Mouse (Mus musculus) liver, adult 2 months (tissue): Measurements from ENCODE around the gene Zfp213. TPM values are rescaled to one million over a fixed set of nuclear protein-coding genes. Genes with fewer than 3 reads are reported as not detected.

Experiments used
- DNase-seq: peaks from one replicate; pipeline ENCODE4 v3.0.0-alpha.2; 2011; ENCODE audit warnings: low read depth, low spot score; ENCODE audit errors: extremely low read depth
- H3K27ac ChIP-seq: fragments of 200-500 bp; replicated peaks from 2 replicates; pipeline ENCODE4 v1.5.1; 2012; ENCODE audit warnings: low read depth, mild to moderate bottlenecking, control low read depth, inconsistent platforms, low read length; ENCODE audit not compliant: insufficient read depth
- H3K27me3 ChIP-seq: fragments of 200-500 bp; 2 replicates; pipeline ENCODE4 v1.6.1; 2012; ENCODE audit warnings: mild to moderate bottlenecking, moderate library complexity, low read length, inconsistent platforms; ENCODE audit not compliant: control insufficient read depth, insufficient read depth
- H3K36me3 ChIP-seq: fragments of 200-500 bp; 2 replicates; pipeline ENCODE4 v1.6.1; 2012; ENCODE audit warnings: low read length, inconsistent platforms; ENCODE audit not compliant: control insufficient read depth, insufficient read depth
- H3K4me1 ChIP-seq: fragments of 200-500 bp; 2 replicates; pipeline ENCODE4 v1.6.1; 2011; ENCODE audit warnings: low read length; ENCODE audit not compliant: control insufficient read depth, insufficient read depth
- H3K4me3 ChIP-seq: fragments of 200-500 bp; 2 replicates; pipeline ENCODE4 v1.5.1; 2011; ENCODE audit warnings: low read depth, mild to moderate bottlenecking, control low read depth, low read length, moderate library complexity; ENCODE audit not compliant: insufficient read depth
- H3K79me2 ChIP-seq: fragments of 200-500 bp; 2 replicates; pipeline ENCODE4 v1.6.1; 2012; ENCODE audit warnings: inconsistent platforms, mild to moderate bottlenecking, low read length, moderate library complexity; ENCODE audit not compliant: control insufficient read depth, insufficient read depth
- H3K9ac ChIP-seq: fragments of 200-500 bp; 2 replicates; pipeline ENCODE4 v1.6.1; 2012; ENCODE audit warnings: low read depth, mild to moderate bottlenecking, control low read depth, inconsistent platforms, low read length
- CTCF ChIP-seq: fragments of 200-500 bp; IDR thresholded peaks from 2 replicates; pipeline ENCODE4 v1.5.1; 2011; ENCODE audit warnings: low read depth, low read length, control low read depth
- POLR2A ChIP-seq: fragments of 200-500 bp; IDR thresholded peaks from 2 replicates; pipeline ENCODE4 v1.6.1; 2011; ENCODE audit warnings: low read length, control low read depth; ENCODE audit not compliant: insufficient read depth; ENCODE audit errors: extremely low read depth
- WGBS: fragments of 180-500 bp; shearing (Covaris S2); methylation state at CpG from one replicate; pipeline ENCODE4 v1.1.7; 2018; 5-methylcytosine and 5-hydroxymethylcytosine counted together
- polyA plus RNA-seq: library from polyadenylated mRNA; depleted of rRNA; stranded (reverse); fragments of >200 nt; gene quantifications from 2 replicates; pipeline ENCODE4 v1.2.3, GENCODE M21; 2012
- total RNA-seq: library from RNA; depleted of rRNA; stranded (reverse); fragments of >200 nt; gene quantifications from 2 replicates; pipeline ENCODE4 v1.2.3, GENCODE M21; 2014

Zfp213 gene
- total and polyA plus RNA-seq, 2 experiments: 4.8 to 10.7 TPM

GRCm38 (mm10) chr17:23566787-23567186, 2.7 kb upstream of the Zfp213 start:
- no peak for TF ChIP-seq POLR2A
- peak; percentile 40 for TF ChIP-seq CTCF
- 52% methylated on average over 5 of the region's 5 CpGs for WGBS
- Histone ChIP-seq H3K4me3 (no peak overlapping the region), H3K4me1 (peaks cover 5% of the 10 kb centered on the region), H3K79me2 (no peaks in the 10 kb centered on the region), H3K9ac (no peak overlapping the region), H3K36me3 (no peaks in the 10 kb centered on the region), H3K27ac (no peak overlapping the region), H3K27me3 (no peaks in the 10 kb centered on the region)
- DNase-seq: no peak

GRCm38 (mm10) chr17:23564368-23564715, 304 bp upstream of the Zfp213 start:
- peak overlapping the region; percentile 43 for H3K27ac ChIP-seq
- no peak for TF ChIP-seq POLR2A
- TF ChIP-seq CTCF: no peak
- peak overlapping the region; percentile 66 for H3K9ac ChIP-seq
- peaks cover 5% of the 10 kb centered on the region for H3K4me1 ChIP-seq
- H3K79me2 ChIP-seq: no peaks in the 10 kb centered on the region
- no peaks in the 10 kb centered on the region for H3K27me3 ChIP-seq
- WGBS: under 1% methylated on average over 8 of the region's 8 CpGs
- no peaks in the 10 kb centered on the region for H3K36me3 ChIP-seq
- peak overlapping the region; percentile 99 for H3K4me3 ChIP-seq
- DNase-seq: no peak

GRCm38 (mm10) chr17:23559767-23560166, 4.3 kb downstream of the Zfp213 start:
- Histone ChIP-seq H3K27ac (no peak overlapping the region), H3K9ac (no peak overlapping the region), H3K36me3 (peaks cover 7% of the 10 kb centered on the region; the same call in 1 of the 2 replicates), H3K79me2 (no peaks in the 10 kb centered on the region), H3K4me1 (peaks cover 15% of the 10 kb centered on the region), H3K4me3 (no peak overlapping the region), H3K27me3 (no peaks in the 10 kb centered on the region)
- TF ChIP-seq CTCF: peak; percentile 84
- no peak for TF ChIP-seq POLR2A
- WGBS: 54% methylated on average over 11 of the region's 11 CpGs
- no peak for DNase-seq

- WGBS: 56% methylated on average over 7 of the region's 7 CpGs
- Histone ChIP-seq H3K4me1 (peaks cover 38% of the 10 kb centered on the region), H3K4me3 (no peak overlapping the region), H3K27me3 (no peaks in the 10 kb centered on the region), H3K79me2 (no peaks in the 10 kb centered on the region), H3K9ac (peak overlapping the region; percentile 14), H3K36me3 (peaks cover 7% of the 10 kb centered on the region; the same call in 1 of the 2 replicates), H3K27ac (peak overlapping the region; percentile 98)
- TF ChIP-seq CTCF: no peak
- TF ChIP-seq POLR2A: no peak
- peak; percentile 81 for DNase-seq
Measured at GRCm38 (mm10) chr17:23555243-23555916, 8.7 kb downstream of the Zfp213 start.

GRCm38 (mm10) chr17:23554321-23554720, 9.7 kb downstream of the Zfp213 start:
- peaks cover 40% of the 10 kb centered on the region for H3K4me1 ChIP-seq
- peak overlapping the region; percentile 98 for H3K27ac ChIP-seq
- peak; percentile 42 for DNase-seq
- no peak overlapping the region for H3K9ac ChIP-seq
- no peak overlapping the region for H3K4me3 ChIP-seq
- H3K79me2 ChIP-seq: no peaks in the 10 kb centered on the region
- no peak for TF ChIP-seq CTCF
- no peak for TF ChIP-seq POLR2A
- H3K27me3 ChIP-seq: no peaks in the 10 kb centered on the region
- H3K36me3 ChIP-seq: peaks cover 7% of the 10 kb centered on the region; the same call in 1 of the 2 replicates

GRCm38 (mm10) chr17:23553634-23554120, 10.4 kb downstream of the Zfp213 start:
- Histone ChIP-seq H3K27ac (peak overlapping the region; percentile 98), H3K4me1 (peaks cover 41% of the 10 kb centered on the region), H3K27me3 (no peaks in the 10 kb centered on the region), H3K9ac (no peak overlapping the region; the same call in 1 of the 2 replicates), H3K36me3 (peaks cover 7% of the 10 kb centered on the region; the same call in 1 of the 2 replicates), H3K4me3 (no peak overlapping the region), H3K79me2 (no peaks in the 10 kb centered on the region)
- DNase-seq: peak; percentile 55
- TF ChIP-seq CTCF (no peak), POLR2A (no peak)
- WGBS: 29% methylated on average over 1 of the region's 1 CpGs
